Mouse (Mus musculus): ENCODE measurements around the gene Ambra1.

The Ambra1 gene

DNA sequence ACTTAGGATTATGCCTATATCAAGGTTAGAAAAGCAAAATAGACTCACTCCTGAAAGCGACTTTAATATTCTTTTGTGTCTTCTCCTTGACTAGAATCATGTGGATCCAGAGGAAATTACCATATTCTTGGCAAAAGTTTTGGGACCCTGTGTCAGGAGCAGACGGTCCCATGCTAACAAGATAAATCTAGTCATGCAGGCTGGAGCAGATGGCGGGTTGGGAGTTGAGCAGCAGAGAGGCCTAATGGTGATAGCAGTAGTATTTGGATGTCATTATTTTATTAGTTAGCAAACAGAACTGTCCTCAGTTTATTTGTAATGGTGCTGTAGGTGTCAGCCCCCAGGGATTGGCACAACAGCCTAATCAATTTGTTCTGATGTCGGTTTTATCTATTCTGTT lies 154.0 kb downstream of the Ambra1 start:
- ChIA-PET CTCF (interaction anchor here in 1 of 4 experiments (0.5 kb wide), 1 partner anchor 48 kb away, joined by 7 read pairs; the partner anchor contains the start of gene Mdk), POLR2A (interaction anchor here in 1 of 4 experiments (1.7 kb wide), 1 partner anchor 29 kb away, joined by 3 read pairs; no protein-coding TSS in a partner anchor)

DNA sequence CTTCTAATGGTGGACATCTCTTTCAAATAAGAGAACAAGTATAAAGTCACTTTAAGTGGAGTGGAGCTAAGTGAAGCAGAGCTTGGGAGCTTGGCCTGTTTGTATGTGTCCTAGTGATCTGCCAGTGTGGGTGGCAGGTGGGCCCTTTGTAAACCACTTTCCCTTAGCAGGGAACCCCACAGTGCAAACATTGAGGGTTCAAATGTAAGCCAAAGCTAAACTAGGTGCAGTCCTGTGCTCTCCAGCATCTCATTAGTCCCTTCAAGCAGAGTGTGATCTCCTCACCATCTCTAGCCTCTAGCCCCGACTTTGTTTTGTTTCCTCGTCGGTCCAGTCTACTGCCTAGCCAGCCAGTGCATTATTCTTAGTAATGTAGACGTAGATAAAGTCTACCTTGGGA lies 154.7 kb downstream of the Ambra1 start:
- ChIA-PET POLR2A (interaction anchor here in 2 of 4 experiments (0.6 to 1.7 kb wide), 2 partner anchors 30 to 384 kb away, joined by 3 read pairs; no protein-coding TSS in a partner anchor), CTCF (interaction anchor here in 2 of 4 experiments (0.5 to 1.1 kb wide), 3 partner anchors 39 to 484 kb away, joined by 3 to 7 read pairs (median 4); partner anchors contain the start of gene Mdk (in 1 of the 2))

DNA sequence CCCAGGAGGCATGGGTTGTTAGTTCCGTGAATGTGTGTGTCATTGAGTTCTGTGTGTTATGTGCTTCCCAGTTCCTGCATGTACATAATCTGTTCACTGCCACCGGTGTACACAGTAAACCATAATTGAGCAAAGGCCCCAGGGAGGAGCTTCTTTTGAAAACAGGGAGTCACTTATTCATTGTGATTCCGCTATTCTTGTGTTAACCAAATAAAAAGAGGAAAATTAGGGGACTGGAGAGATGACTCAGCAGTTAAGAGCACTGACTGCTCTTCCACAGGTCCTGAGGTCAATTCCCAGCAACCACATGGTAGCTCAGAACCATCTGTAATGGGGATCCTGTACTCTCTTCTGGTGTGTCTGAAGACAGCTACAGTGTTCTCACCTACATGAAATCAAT lies 164.8 kb downstream of the Ambra1 start:
- ChIA-PET POLR2A (interaction anchor here (0.6 to 1.9 kb wide), 11 partner anchors 8 to 108 kb away, joined by 3 to 6 read pairs (median 4); partner anchors contain the start of gene Mdk (in 1 of the 4)), CTCF (interaction anchor here in 1 of 4 experiments (0.6 kb wide), 1 partner anchor 565 kb away, joined by 3 read pairs; no protein-coding TSS in a partner anchor)

DNA sequence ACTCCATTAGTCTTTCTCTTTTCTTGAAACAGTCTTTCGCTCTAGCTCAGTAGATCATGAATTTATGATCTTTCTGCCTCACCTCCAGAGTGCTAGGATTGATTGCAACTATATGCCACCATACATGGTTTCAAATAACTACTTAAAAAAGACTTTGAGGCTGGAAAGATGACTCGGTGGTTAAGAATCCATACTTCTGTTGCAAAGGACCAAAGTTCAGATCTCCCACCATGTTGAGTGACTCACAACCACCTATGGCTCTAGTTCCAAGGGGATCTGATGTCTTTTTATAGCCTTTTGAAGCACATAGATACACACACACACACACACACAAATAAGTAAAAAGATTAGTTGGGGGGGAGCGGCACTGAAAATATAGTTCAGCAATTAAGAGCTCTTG lies 165.5 kb downstream of the Ambra1 start:
- ChIA-PET POLR2A (interaction anchor here in 3 of 4 experiments (0.6 to 1.9 kb wide), 9 partner anchors 9 to 108 kb away, joined by 3 to 6 read pairs (median 4); no protein-coding TSS in a partner anchor), CTCF (interaction anchor here in 2 of 4 experiments (0.6 to 1.1 kb wide), 3 partner anchors 34 to 566 kb away, joined by 3 to 6 read pairs (median 3); no protein-coding TSS in a partner anchor)

DNA sequence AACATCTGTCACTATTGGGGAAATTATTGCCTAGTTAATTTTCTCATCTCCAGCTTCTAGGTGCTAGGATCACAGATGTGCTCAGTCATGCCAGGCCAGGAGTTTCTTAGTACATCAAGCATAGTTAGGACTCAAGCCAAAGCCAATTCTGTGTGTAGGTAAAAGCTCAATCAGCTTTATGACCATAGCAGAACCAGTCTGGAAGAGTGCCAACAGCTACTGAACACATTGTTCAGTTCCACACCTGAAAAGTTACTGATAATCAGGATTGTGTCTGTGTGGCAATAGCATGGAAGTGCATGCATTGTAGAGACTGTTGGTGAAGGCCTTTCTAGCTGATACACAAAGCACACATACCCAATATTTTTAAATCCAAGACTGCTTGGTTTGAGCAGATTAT lies 168.0 kb downstream of the Ambra1 start:
- CTCF ChIA-PET: no interaction called here
- POLR2A ChIA-PET: interaction anchor here in 2 of 4 experiments (0.6 to 2.1 kb wide), 8 partner anchors 9 to 225 kb away, joined by 3 to 5 read pairs (median 4); no protein-coding TSS in a partner anchor

DNA sequence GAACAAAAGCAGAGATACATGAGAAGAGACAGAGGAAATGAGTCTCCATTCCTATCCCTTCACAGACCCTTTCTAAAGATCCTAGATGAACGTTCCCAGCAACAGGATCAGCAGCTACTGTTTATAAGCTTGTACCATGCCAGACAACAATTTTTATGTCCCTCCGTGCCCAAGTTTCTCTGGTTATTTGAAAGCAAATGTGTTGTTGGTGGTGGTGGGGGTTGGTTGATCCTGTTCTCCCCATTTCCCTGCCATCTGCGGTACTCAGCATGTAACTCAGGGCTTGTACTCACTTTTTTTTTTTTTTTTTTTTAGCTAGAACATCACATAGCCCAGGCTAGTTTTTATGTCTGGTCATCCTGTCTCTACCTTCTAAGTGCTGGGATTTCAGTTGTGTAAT lies 169.2 kb downstream of the Ambra1 start:
- CTCF ChIA-PET: interaction anchor here in 1 of 4 experiments (0.6 kb wide), 1 partner anchor 82 kb away, joined by 6 read pairs; no protein-coding TSS in a partner anchor
- POLR2A ChIA-PET: interaction anchor here in 1 of 4 experiments (0.5 to 2.1 kb wide), 6 partner anchors 8 to 315 kb away, joined by 3 to 5 read pairs (median 4); no protein-coding TSS in a partner anchor

DNA sequence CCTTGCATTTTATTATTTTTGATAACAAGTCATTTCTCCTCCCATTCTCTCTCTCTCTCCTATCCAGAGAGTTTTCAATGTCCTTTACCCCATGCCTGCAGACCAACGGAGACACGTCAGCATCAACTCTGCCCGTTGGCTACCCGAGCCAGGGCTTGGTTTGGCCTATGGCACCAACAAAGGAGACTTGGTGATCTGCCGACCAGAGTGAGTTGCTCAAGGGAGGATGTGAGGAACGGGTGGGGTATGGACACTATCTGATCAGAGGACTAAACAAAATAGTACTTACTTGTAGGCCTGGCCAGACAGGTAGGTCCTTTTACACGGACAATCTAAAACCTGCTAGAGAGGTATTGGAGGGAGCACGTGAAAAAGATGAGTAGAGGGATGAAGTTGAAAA lies 170.5 kb downstream of the Ambra1 start:
- CTCF ChIA-PET: interaction anchor here in 1 of 4 experiments (0.7 kb wide), 1 partner anchor 269 kb away, joined by 4 read pairs; no protein-coding TSS in a partner anchor
- POLR2A ChIA-PET: interaction anchor here in 1 of 4 experiments (0.6 to 1.1 kb wide), 3 partner anchors 9 to 335 kb away, joined by 3 read pairs; no protein-coding TSS in a partner anchor

DNA sequence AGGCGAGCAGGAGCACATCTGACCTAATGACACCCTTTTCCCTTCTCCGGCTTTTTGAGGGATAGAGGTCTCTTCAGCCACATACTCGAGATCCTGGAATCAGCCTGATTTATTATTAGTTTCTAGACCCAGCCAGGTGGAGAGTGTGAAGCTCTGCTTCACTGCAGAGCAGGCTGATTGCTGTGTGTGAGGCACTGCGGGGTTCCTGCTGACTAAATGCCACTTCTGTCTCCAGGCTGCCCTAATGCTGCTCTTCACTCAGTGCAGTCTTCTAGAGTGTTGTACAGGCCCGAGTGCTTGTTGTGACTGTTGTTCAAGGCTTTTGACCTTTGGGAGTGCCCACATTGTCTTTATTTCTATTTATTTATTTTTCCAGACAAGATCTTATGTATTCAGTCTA lies 172.4 kb downstream of the Ambra1 start:
- CTCF ChIA-PET: no interaction called here
- POLR2A ChIA-PET: no interaction called here

DNA sequence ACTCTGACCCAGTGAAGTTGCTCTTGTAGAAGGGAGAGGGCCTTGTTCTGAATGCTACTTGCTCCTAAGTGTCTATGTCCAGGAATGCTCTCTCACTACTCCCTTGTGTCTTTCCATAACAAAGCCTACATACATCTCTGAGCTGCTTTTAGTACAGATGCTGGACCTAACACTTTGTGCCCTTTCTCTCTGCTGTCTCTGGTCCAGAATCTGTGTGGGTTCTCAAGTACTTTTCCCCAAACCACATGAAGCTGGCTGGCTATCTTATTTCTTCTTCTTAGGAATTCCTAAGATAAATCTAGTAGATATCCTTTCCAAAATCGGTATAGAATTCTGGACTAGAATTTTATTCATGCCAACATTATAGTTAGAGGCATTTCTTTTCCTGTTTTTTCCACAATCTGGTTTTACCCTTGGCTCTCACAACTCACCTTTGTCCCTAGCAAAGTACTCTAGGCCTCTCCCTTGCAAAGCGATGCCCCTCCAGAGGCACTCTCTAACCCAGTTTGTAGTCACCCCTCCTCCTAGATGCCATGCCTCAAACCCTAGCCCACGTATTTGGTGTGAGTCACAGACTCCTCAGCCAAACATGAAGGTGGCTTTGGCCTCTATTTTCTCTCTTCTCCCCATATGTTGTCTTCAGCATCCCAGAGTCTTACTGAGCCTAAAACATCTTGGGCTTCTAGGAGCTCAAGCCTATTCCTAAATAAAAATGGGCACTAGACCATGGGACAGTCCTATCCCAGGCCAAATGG lies 173.4 kb downstream of the Ambra1 start:
- ChIA-PET CTCF (no interaction called here), POLR2A (interaction anchor here in 1 of 4 experiments (1.4 to 2.5 kb wide), 2 partner anchors 10 to 171 kb away, joined by 3 to 12 read pairs; no protein-coding TSS in a partner anchor)

DNA sequence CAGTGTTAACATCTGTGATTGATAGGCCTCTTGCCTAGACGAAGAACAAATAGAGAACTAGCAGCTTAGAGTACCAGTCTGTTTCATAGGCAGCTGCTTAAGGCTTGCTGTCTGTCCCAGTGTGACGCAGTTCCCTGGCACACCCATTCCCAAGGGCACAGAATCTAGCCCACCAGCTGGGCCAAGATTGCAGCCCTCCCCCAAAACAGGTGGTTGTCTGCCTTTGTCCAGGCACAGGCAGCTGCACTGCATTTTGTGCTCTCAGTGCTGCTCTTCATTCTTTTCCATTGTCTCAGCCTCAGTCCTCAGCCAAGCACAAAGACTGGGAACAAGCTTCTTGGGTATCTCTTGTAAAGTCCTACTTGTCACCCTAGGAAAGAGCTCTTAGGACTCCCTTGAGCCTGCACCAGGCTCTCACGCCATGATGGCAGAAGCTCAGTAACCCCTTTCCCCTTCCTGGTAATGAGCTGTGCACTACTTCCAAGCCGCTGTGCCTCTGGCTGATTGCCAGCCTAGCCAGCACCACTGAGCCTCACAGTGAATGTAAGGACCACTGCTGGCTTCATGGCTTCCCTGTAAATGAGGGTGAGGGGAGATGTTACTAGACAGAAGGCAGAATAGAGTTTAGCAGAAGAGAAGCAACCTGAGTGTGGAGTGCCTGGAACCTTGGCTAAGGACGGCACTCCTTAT lies 174.8 kb downstream of the Ambra1 start:
- CTCF ChIA-PET: interaction anchor here in 3 of 4 experiments (0.8 to 1.4 kb wide), 3 partner anchors 11 to 40 kb away, joined by 3 read pairs; no protein-coding TSS in a partner anchor
- POLR2A ChIA-PET: interaction anchor here in 2 of 4 experiments (0.6 to 4.7 kb wide), 12 partner anchors 8 to 172 kb away, joined by 3 to 13 read pairs (median 4); partner anchors contain the start of gene Mdk (in 1 of the 2)

DNA sequence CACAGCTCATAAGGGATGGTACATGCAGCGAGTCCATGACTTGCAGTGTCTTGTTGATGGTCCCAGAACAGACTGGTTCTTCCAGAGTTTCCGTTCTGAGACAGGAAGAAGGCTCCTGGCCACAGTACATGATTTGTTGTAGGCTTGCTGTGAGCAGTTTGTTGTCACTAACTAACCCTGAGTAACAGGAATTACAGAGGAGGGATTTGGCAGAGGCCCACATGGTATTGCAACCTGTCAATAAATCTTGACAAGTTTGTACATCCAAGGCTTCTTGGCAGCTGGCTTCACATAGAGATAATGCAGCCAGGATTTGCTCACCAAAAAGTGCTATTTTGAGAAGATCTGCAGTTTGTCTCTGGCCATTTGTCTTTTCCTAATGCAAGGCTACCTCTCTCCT lies 176.2 kb downstream of the Ambra1 start:
- POLR2A ChIA-PET: interaction anchor here in 2 of 4 experiments (0.9 to 4.7 kb wide), 2 partner anchors 15 to 20 kb away, joined by 3 to 13 read pairs; partner anchors contain the start of gene Chrm4 (in 1 of the 2)

DNA sequence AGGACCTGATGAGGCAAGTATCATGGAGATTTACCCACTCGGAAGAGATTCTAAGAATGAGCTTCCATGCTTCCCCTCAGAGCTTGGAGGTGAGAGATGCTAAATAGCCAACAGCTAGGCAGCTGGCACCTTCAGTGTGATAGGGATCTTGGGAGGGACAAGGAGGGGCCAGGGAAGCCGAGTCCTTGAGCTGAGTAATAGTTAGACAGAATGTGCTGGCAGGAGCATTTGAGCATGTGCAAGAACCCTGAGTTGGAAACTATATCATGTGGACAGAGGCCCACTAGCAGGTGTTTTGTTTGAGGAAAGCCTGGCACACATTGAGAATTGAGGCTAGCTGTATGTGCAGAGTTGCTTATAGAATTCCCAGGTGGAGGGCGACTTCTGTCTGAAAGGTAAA lies 182.7 kb downstream of the Ambra1 start:
- ChIA-PET POLR2A (interaction anchor here in 2 of 4 experiments (0.7 to 2.3 kb wide), 7 partner anchors 8 to 62 kb away, joined by 3 to 12 read pairs (median 5); partner anchors contain the start of gene Mdk (in 1 of the 2)), CTCF (interaction anchor here (0.6 to 1.6 kb wide), 6 partner anchors 9 to 111 kb away, joined by 3 to 10 read pairs (median 4); partner anchors contain the start of gene Creb3l1 (in 1 of the 4))

More for the DNA sequence above, 176.2 kb downstream of the Ambra1 start:
- CTCF ChIA-PET: no interaction called here

DNA sequence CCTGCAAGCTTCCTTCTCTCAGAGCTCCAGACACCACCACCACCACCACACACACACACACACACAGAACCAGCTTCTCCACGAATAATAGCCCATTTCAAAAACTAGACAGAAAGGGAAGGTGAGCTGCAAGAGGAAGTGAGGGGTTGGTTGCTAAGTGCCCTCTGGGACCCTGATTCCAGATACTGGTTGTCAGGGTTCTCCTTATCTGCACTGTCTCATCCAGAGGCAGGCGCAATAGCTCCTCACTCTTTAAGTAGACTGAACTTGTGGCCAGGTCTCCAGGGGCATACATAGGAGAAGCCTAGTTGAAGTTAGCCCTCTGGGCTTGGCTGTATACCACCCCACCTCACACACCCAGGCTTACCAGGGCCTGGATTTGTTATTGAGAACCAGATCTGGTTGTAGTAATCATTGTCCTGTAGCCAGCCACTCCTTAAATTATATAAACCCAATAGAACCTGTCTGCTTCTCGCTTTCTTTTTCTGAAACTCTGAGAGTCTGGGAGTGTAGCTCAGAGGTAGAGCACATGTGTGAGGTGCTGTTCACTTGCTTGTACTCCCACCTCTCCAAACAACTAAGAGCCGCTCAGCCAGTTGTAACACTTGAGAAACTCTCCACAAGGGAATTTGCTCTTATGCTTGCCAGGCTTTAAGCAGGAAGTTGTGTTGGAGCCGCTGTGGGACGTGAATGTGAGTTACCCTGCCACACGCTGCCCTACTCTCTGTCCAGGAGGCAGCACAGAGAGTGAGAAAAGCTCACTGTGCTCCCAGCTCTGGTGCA lies 183.6 kb downstream of the Ambra1 start:
- CTCF ChIA-PET: interaction anchor here in 3 of 4 experiments (0.6 to 1.6 kb wide), 3 partner anchors 15 to 76 kb away, joined by 3 to 7 read pairs (median 4); no protein-coding TSS in a partner anchor

DNA sequence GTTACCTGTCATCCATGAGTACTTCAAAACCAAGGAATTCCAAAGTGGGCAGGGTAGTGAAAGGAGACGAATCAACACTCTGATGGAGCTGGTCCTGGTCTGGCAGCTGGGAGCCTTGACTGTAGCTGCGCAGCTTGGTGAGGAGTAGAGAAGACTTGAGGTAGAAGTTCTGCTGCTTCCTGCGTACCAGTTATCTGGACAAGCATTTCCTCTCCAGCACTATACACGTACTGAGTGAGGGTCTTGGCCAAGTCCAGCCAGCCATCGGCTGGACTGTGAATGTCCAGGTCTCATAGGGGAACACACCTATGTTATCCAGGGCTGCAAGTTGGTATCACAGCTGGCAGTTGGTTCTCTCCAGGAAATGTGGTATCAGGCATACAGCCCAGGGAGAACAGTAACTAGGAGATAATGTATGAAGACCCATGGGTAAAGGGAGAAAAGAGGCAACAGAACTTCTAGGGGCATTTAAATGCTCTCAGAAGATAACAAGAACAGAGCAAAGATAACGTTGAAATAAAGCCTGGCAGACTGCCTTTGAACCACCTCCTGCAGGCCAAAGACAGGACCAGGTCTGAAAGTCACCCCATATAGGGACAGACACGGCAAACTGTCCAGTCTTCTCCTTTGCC lies 186.5 kb downstream of the Ambra1 start:
- CTCF ChIA-PET: interaction anchor here in 2 of 4 experiments (0.9 to 1.8 kb wide), 5 partner anchors 8 to 14 kb away, joined by 3 to 7 read pairs (median 3); no protein-coding TSS in a partner anchor
- POLR2A ChIA-PET: interaction anchor here in 2 of 4 experiments (1.0 to 3.2 kb wide), 5 partner anchors 8 to 22 kb away, joined by 3 to 15 read pairs (median 4); partner anchors contain the start of gene Mdk (in 1 of the 2)

More for the DNA sequence above, 183.6 kb downstream of the Ambra1 start:
- POLR2A ChIA-PET: interaction anchor here in 1 of 4 experiments (0.6 to 2.3 kb wide), 6 partner anchors 9 to 328 kb away, joined by 3 to 12 read pairs (median 3); no protein-coding TSS in a partner anchor

DNA sequence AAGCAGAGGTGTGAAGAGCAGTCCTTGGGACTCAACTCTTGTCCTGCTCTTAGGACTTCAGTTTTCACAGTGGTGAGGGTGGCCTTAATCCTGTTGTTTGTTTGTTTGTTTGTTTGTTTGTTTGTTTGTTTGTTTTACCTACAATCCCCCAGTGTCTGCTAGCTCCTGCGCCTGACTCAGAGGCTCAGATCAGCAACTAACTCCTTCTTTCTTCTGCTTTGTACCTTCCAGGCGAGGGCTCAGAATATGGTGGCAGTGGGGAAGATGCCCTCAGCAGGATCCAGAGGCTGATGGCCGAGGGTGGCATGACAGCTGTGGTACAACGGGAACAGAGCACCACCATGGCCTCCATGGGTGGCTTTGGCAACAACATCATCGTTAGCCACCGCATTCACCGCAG lies 187.2 kb downstream of the Ambra1 start:
- CTCF ChIA-PET: interaction anchor here in 3 of 4 experiments (0.6 to 1.8 kb wide), 3 partner anchors 7 to 687 kb away, joined by 3 to 7 read pairs (median 5); no protein-coding TSS in a partner anchor
- POLR2A ChIA-PET: interaction anchor here in 1 of 4 experiments (1.0 to 3.2 kb wide), 2 partner anchors 16 to 535 kb away, joined by 3 to 15 read pairs; partner anchors contain the start of gene Mdk

DNA sequence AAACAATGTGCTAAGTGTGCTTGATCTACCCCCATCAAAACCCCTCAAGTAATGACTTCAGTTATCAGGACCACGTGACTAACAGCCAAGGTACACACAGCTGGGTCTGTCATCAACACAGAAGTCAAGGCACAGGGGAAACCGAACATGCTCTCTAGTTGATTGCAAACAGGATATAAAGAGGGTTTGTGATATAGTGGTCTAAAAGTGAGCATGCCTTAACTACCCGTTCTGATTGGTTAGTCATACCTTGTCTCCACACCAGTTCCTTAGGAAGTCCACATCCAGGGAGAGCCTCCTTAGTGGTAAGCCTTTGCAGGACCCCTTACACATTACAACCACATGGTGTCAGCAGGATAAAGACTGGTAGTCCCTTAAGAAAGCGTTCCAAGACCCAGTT lies 190.2 kb downstream of the Ambra1 start:
- POLR2A ChIA-PET: interaction anchor here in 2 of 4 experiments (1.0 to 3.0 kb wide), 5 partner anchors 10 to 37 kb away, joined by 3 to 17 read pairs (median 5); partner anchors contain the start of gene Mdk (in 1 of the 2)
- CTCF ChIA-PET: interaction anchor here in 2 of 4 experiments (0.6 to 3.0 kb wide), 2 partner anchors 10 to 63 kb away, joined by 17 to 20 read pairs; no protein-coding TSS in a partner anchor
